Mouse (Mus musculus) left cerebral cortex, postnatal 36 days (tissue): Measurements from ENCODE around the gene Gpd1. TPM values are rescaled to one million over a fixed set of nuclear protein-coding genes. Genes with fewer than 3 reads are reported as not detected.
"Not testable (repeated sequence)": the region's sequence is repeated elsewhere in the genome, so short reads cannot be mapped to it uniquely, and the experiment has no call there.

Experiments used
- DNase-seq, 2 experiments: peaks; one replicate each; pipeline ENCODE4 v3.0.0; 2021 to 2022; ENCODE audit warnings: low spot score in 2 of 2, mixed read lengths in 1 of 2
- intact Hi-C: fragments of 180-260 bp; cut with DNase I; formaldehyde crosslinking; loops from one replicate; pipeline ENCODE4 v1.15.1; 2025
- total RNA-seq, 2 experiments: library from RNA; stranded (reverse); gene quantifications; 2 replicates each; pipeline ENCODE4 v1.2.3; 2021

Gene Gpd1
- total RNA-seq, 2 experiments from 2014 or later, result 89.9 to 104 TPM

GRCm38 (mm10) chr15:99715982-99716746 lies 1.2 kb upstream of the Gpd1 start:
- peak in 1 of 2 experiments; percentile 53 for DNase-seq

GRCm38 (mm10) chr15:99716814-99717213 lies 501 bp upstream of the Gpd1 start:
- DNase-seq, result peak in 1 of 2 experiments; percentile 53
- intact Hi-C loops, result loop anchor here (2.0 kb wide), 1 partner anchor 14 kb away; the partner anchor contains the start of gene Smarcd1

More at GRCm38 (mm10) chr15:99715982-99716746, 1.2 kb upstream of the Gpd1 start:
- intact Hi-C loops, result loop anchor here (2.0 kb wide), 1 partner anchor 13 kb away; the partner anchor contains the start of gene Smarcd1

GRCm38 (mm10) chr15:99718461-99719021 lies 1.2 kb downstream of the Gpd1 start:
- intact Hi-C loops, result no loop called here

GRCm38 (mm10) chr15:99719865-99720264 lies 2.5 kb downstream of the Gpd1 start:
- DNase-seq, result no peak
- intact Hi-C loops, result no loop called here

More at GRCm38 (mm10) chr15:99718461-99719021, 1.2 kb downstream of the Gpd1 start:
- DNase-seq, result no peak

GRCm38 (mm10) chr15:99721921-99722743 lies 4.8 kb downstream of the Gpd1 start:
- intact Hi-C loops, result no loop called here
- DNase-seq, result no peak

GRCm38 (mm10) chr15:99723120-99723514 lies 5.8 kb downstream of the Gpd1 start:
- intact Hi-C loops, result no loop called here
- DNase-seq, result no peak

- intact Hi-C loops, result no loop called here
- peak in 1 of 2 experiments; percentile 50 for DNase-seq
Measured at GRCm38 (mm10) chr15:99723515-99724291, 6.4 kb downstream of the Gpd1 start.

GRCm38 (mm10) chr15:99724292-99725021 lies 7.1 kb downstream of the Gpd1 start:
- DNase-seq, result peak; percentile 67 to 73
- intact Hi-C loops, result loop anchor here (5.0 kb wide), 2 partner anchors 48 to 178 kb away; partner anchors contain the start of gene Cers5

GRCm38 (mm10) chr15:99725341-99726155 lies 8.2 kb downstream of the Gpd1 start, which contains the start of gene Cox14:
TSS of gene Cox14 (plus strand) at chr15:99725618.
- DNase-seq, result peak; percentile 93 to 95
- intact Hi-C loops, result loop anchor here (5.0 kb wide), 2 partner anchors 47 to 177 kb away; partner anchors contain the start of gene Cers5

GRCm38 (mm10) chr15:99726549-99726948 lies 9.2 kb downstream of the Gpd1 start:
- intact Hi-C loops, result loop anchor here (5.0 kb wide), 2 partner anchors 46 to 176 kb away; partner anchors contain the start of gene Cers5
- DNase-seq, result no peak

- intact Hi-C loops, result loop anchor here (5.0 kb wide), 2 partner anchors 45 to 175 kb away; partner anchors contain the start of gene Cers5
- not testable (repeated sequence) for DNase-seq
Measured at GRCm38 (mm10) chr15:99727039-99727438, 9.7 kb downstream of the Gpd1 start.

GRCm38 (mm10) chr15:99727525-99727924 lies 10.2 kb downstream of the Gpd1 start:
- no peak for DNase-seq
- intact Hi-C loops, result loop anchor here (5.0 kb wide), 2 partner anchors 45 to 175 kb away; partner anchors contain the start of gene Cers5

GRCm38 (mm10) chr15:99728211-99728610 lies 10.9 kb downstream of the Gpd1 start:
- DNase-seq, result no peak
- intact Hi-C loops, result loop anchor here (5.0 kb wide), 2 partner anchors 44 to 174 kb away; partner anchors contain the start of gene Cers5

- intact Hi-C loops, result loop anchor here (5.0 kb wide), 2 partner anchors 43 to 173 kb away; partner anchors contain the start of gene Cers5
Measured at GRCm38 (mm10) chr15:99729056-99729783, 11.9 kb downstream of the Gpd1 start.

GRCm38 (mm10) chr15:99731167-99731566 lies 13.9 kb downstream of the Gpd1 start:
- no peak for DNase-seq

More at GRCm38 (mm10) chr15:99729056-99729783, 11.9 kb downstream of the Gpd1 start:
- no peak for DNase-seq

GRCm38 (mm10) chr15:99731678-99732077 lies 14.4 kb downstream of the Gpd1 start:
- DNase-seq, result no peak
- intact Hi-C loops, result no loop called here

More at GRCm38 (mm10) chr15:99731167-99731566, 13.9 kb downstream of the Gpd1 start:
- intact Hi-C loops, result no loop called here
